Mouse (Mus musculus) inflammation-experienced regulatory T-cells, adult 16 weeks (primary cell): Measurements from ENCODE around the gene Cyp2c69. TPM values are rescaled to one million over a fixed set of nuclear protein-coding genes. Genes with fewer than 3 reads are reported as not detected.

Source experiments
- polyA plus RNA-seq: library from polyadenylated mRNA; unstranded; fragments of 100-300 nt; shearing (Covaris generic); gene quantifications from one replicate; pipeline ENCODE4 v1.2.1, GENCODE M21; 2017

The Cyp2c69 gene
- not detected for polyA plus RNA-seq

GRCm38 (mm10) chr19:39886699-39887098 is at the start of gene Cyp2c69:
Gene Cyp2c69 (minus strand): TSS chr19:39886799.

GRCm38 (mm10) chr19:39812714-39813113 is 73.9 kb downstream of the Cyp2c69 start, which contains the start of gene Cyp2c40:
Gene Cyp2c40 (minus strand): TSS chr19:39812814.

Other genes with a start within 250 kb of the Cyp2c69 start
- gene Cyp2c67, start 237.7 kb downstream of the Cyp2c69 start, polyA plus RNA-seq: not detected
- gene Cyp2c68, start 145.7 kb downstream of the Cyp2c69 start, polyA plus RNA-seq: not detected
- gene Cyp2c40, start 74.0 kb downstream of the Cyp2c69 start, polyA plus RNA-seq: not detected
- not detected for gene Cyp2c37, start 105.6 kb upstream of the Cyp2c69 start, polyA plus RNA-seq
- not detected for gene Cyp2c54, start 187.0 kb upstream of the Cyp2c69 start, polyA plus RNA-seq
- not detected for gene Cyp2c50, start 202.9 kb upstream of the Cyp2c69 start, polyA plus RNA-seq